Mouse (Mus musculus): ENCODE results near the gene Acot12.

DNA sequence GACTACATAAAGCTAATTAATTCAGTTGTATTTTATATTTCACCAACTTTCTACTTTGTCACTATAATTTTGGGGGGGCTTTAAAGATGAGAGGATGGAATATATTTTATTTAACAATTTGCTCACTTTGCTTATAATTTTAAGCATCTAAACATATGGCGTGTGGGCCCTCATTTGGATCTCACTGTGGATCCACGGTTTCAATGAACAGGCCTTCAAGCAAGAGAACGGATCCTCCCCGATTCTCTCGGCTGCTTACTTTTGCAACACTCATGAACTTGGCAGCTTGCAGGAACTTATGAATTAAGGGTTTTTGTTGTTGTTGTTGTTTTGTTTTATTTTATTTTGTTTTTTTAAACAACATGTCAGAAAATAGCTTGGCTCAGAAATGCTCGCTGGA, 21.8 kb upstream of the Acot12 start:
- no peak for TF ChIP-seq CTCF (IDR thresholded peaks at IDR 0.05; ENCODE audit: low read depth)
- no peak for TF ChIP-seq EP300 (optimal IDR thresholded peaks at IDR 0.05)
